ENCODE assay signal across 10 mouse cellular contexts in genomic region chr17:27827511-27827910, GRCm38 (mm10). TPM values are rescaled to one million over a fixed set of nuclear protein-coding genes. Genes with fewer than 3 reads are reported as not detected.
A peak's percentile ranks its signal among the peaks of the same experiment; 100 is the strongest.
DNase-seq lines count a peak whose midpoint lies in the region; ATAC-seq lines count a peak whose summit lies in the region.
"Had no signal": no experiment of that assay in that cellular context is flagged by ENCODE, and none has a peak within 500 bp of the region (broad histone marks: within the 10 kb centered on the region; RNA-seq: fewer than 3 reads in every experiment).

No protein-coding gene starts in this region.

- peak; percentile 5 for DNase-seq in forebrain, embryonic 14.5 days (ENCODE audit: low spot score)
- no peak for DNase-seq in forebrain, embryonic 11.5 days (ENCODE audit: low spot score)
- no peak for DNase-seq in lung, adult 18-20 months
- DNase-seq in R1 (ENCODE audit: low read depth, low spot score) = peak; percentile 21
- no peak for DNase-seq in urinary bladder, adult 18-20 months (ENCODE audit: low spot score in 2 of 2)
- DNase-seq in left cerebral cortex, adult 8-10 months (ENCODE audit: low spot score in 2 of 2) = no peak
- DNase-seq: cerebellum, adult 8-10 months had no signal

- H3K36me3 ChIP-seq in forebrain, embryonic 14.5 days (ENCODE audit: control insufficient read depth, insufficient read depth, low read length) = no peaks in the 10 kb centered on the region
- H3K36me3 ChIP-seq in forebrain, embryonic 11.5 days (ENCODE audit: control insufficient read depth, insufficient read depth, low read length) = no peaks in the 10 kb centered on the region
- no peaks in the 10 kb centered on the region for H3K36me3 ChIP-seq in lung, embryonic 15.5 days
- no peaks in the 10 kb centered on the region for H3K36me3 ChIP-seq in hindbrain, embryonic 15.5 days

- H3K4me2 ChIP-seq in forebrain, embryonic 14.5 days (ENCODE audit: low read length) = no peak overlapping the region
- H3K4me2 ChIP-seq in forebrain, embryonic 11.5 days (ENCODE audit: low read depth, low read length, severe bottlenecking) = no peak overlapping the region
- peak overlapping the region; percentile 63; the same call in 1 of the 2 replicates for H3K4me2 ChIP-seq in lung, embryonic 15.5 days
- H3K4me2 ChIP-seq in hindbrain, embryonic 15.5 days = peak overlapping the region; percentile 51; the same call in 1 of the 2 replicates

- no peak for ATAC-seq in forebrain, embryonic 14.5 days
- ATAC-seq in forebrain, embryonic 11.5 days (replicated peaks; ENCODE audit: low FRiP score) = no peak
- ATAC-seq in lung, embryonic 15.5 days (ENCODE audit: borderline replicate concordance, extremely low read depth, low FRiP score, low TSS enrichment) = no peak
- ATAC-seq in hindbrain, embryonic 15.5 days (ENCODE audit: low FRiP score, low read depth) = no peak
- ATAC-seq: liver, postnatal 0 days had no signal

- 0 out of 2 replicates have a peak, but pooled peaks cover 2% of the 10 kb centered on the region for H3K4me1 ChIP-seq in forebrain, embryonic 14.5 days (ENCODE audit: control insufficient read depth, insufficient read depth, low read length)
- peaks cover 3% of the 10 kb centered on the region; the same call in 1 of the 2 replicates for H3K4me1 ChIP-seq in forebrain, embryonic 11.5 days (replicated peaks; ENCODE audit: control insufficient read depth, insufficient read depth, low read length)
- H3K4me1 ChIP-seq in lung, embryonic 15.5 days = peaks cover 15% of the 10 kb centered on the region; the same call in 1 of the 2 replicates
- H3K4me1 ChIP-seq in hindbrain, embryonic 15.5 days (replicated peaks) = 0 out of 2 replicates have a peak, but pooled peaks cover 7% of the 10 kb centered on the region

- no peak overlapping the region for H3K9ac ChIP-seq in forebrain, embryonic 14.5 days (ENCODE audit: low read length)
- no peak overlapping the region for H3K9ac ChIP-seq in forebrain, embryonic 11.5 days (ENCODE audit: low read length)
- H3K9ac ChIP-seq in lung, embryonic 15.5 days = no peak overlapping the region
- H3K9ac ChIP-seq in hindbrain, embryonic 15.5 days = no peak overlapping the region

- H3K27ac ChIP-seq in forebrain, embryonic 14.5 days (ENCODE audit: low read depth, low read length) = no peak overlapping the region
- no peak overlapping the region for H3K27ac ChIP-seq in forebrain, embryonic 11.5 days (ENCODE audit: low read depth, low read length)
- H3K27ac ChIP-seq in lung, embryonic 15.5 days = 0 out of 2 replicates have a peak overlapping the region, but pooled peaks have one; percentile 50
- no peak overlapping the region for H3K27ac ChIP-seq in hindbrain, embryonic 15.5 days (replicated peaks)

- H3K27me3 ChIP-seq in forebrain, embryonic 14.5 days (replicated peaks; ENCODE audit: control insufficient read depth, insufficient read depth, low read length) = no peaks in the 10 kb centered on the region
- H3K27me3 ChIP-seq in forebrain, embryonic 11.5 days (ENCODE audit: control insufficient read depth, insufficient read depth, low read length) = no peaks in the 10 kb centered on the region
- H3K27me3 ChIP-seq in lung, embryonic 15.5 days = 0 out of 2 replicates have a peak, but pooled peaks cover 6% of the 10 kb centered on the region
- H3K27me3 ChIP-seq in hindbrain, embryonic 15.5 days = no peaks in the 10 kb centered on the region

- no peak overlapping the region for H3K4me3 ChIP-seq in forebrain, embryonic 14.5 days (ENCODE audit: low read depth, low read length)
- H3K4me3 ChIP-seq in forebrain, embryonic 11.5 days (ENCODE audit: low read depth, low read length) = no peak overlapping the region
- no peak overlapping the region for H3K4me3 ChIP-seq in lung, embryonic 15.5 days
- H3K4me3 ChIP-seq in hindbrain, embryonic 15.5 days = no peak overlapping the region

- 19% methylated on average over 6 of the region's 6 CpGs for WGBS in forebrain, embryonic 14.5 days
- 23% methylated on average over 6 of the region's 6 CpGs for WGBS in forebrain, embryonic 11.5 days
- 43% methylated on average over 6 of the region's 6 CpGs for whole genome bisulfite sequencing in lung, embryonic 15.5 days
- WGBS in hindbrain, embryonic 15.5 days = 10% methylated on average over 6 of the region's 6 CpGs

- no peaks in the 10 kb centered on the region for H3K9me3 ChIP-seq in forebrain, embryonic 14.5 days (replicated peaks; ENCODE audit: control insufficient read depth, low read length)
- no peaks in the 10 kb centered on the region for H3K9me3 ChIP-seq in forebrain, embryonic 11.5 days (ENCODE audit: control insufficient read depth, low read length)
- H3K9me3 ChIP-seq in lung, embryonic 15.5 days = no peaks in the 10 kb centered on the region
- H3K9me3 ChIP-seq in hindbrain, embryonic 15.5 days = no peaks in the 10 kb centered on the region

RNA-seq across cellular contexts. Expression of gene D17Wsu92e, which starts 7.1 kb away (rescaled TPM):
- polyA plus RNA-seq in forebrain, embryonic 14.5 days (2014; fragmentation: Nextera tagmentation; extraction: Ambion mirVana) = 9.8 and 10.2 TPM in 2 replicates
- polyA plus RNA-seq in forebrain, embryonic 11.5 days (2014; fragmentation: Nextera tagmentation; extraction: Ambion mirVana) = 12.7 and 14.1 TPM in 2 replicates
- 15.9 and 16.8 TPM in 2 replicates for polyA plus RNA-seq in lung, embryonic 15.5 days (2015; fragmentation: Nextera tagmentation; extraction: Ambion mirVana)
- 10.0 and 12.0 TPM in 2 replicates for polyA plus RNA-seq in hindbrain, embryonic 15.5 days (2015; fragmentation: Nextera tagmentation; extraction: Ambion mirVana)
- 100 to 1,000 TPM; 203 to 227 (median 213) TPM for total RNA-seq in left cerebral cortex, adult 8-10 months (2022)

RNA-seq across cellular contexts. Expression of gene Snrpc, which starts 10.4 kb away (rescaled TPM):
- polyA plus RNA-seq in forebrain, embryonic 14.5 days (2014; fragmentation: Nextera tagmentation; extraction: Ambion mirVana) = 301 and 338 TPM in 2 replicates
- polyA plus RNA-seq in forebrain, embryonic 11.5 days (2014; fragmentation: Nextera tagmentation; extraction: Ambion mirVana) = 371 and 373 TPM in 2 replicates
- polyA plus RNA-seq in lung, embryonic 15.5 days (2015; fragmentation: Nextera tagmentation; extraction: Ambion mirVana) = 320 and 343 TPM in 2 replicates
- polyA plus RNA-seq in hindbrain, embryonic 15.5 days (2015; fragmentation: Nextera tagmentation; extraction: Ambion mirVana) = 216 and 230 TPM in 2 replicates
- total RNA-seq in left cerebral cortex, adult 8-10 months (2022) = 10 to 100 TPM; 41.8 to 48.9 (median 42.4) TPM

RNA-seq across cellular contexts. Expression of gene Uhrf1bp1, which starts 28.7 kb away (rescaled TPM):
- 4.3 and 5.3 TPM in 2 replicates for polyA plus RNA-seq in forebrain, embryonic 14.5 days (2014; fragmentation: Nextera tagmentation; extraction: Ambion mirVana)
- polyA plus RNA-seq in forebrain, embryonic 11.5 days (2014; fragmentation: Nextera tagmentation; extraction: Ambion mirVana) = 7.8 and 9.7 TPM in 2 replicates
- 3.5 and 4.8 TPM in 2 replicates for polyA plus RNA-seq in lung, embryonic 15.5 days (2015; fragmentation: Nextera tagmentation; extraction: Ambion mirVana)
- 6.4 and 7.6 TPM in 2 replicates for polyA plus RNA-seq in hindbrain, embryonic 15.5 days (2015; fragmentation: Nextera tagmentation; extraction: Ambion mirVana)
- 10 to 100 TPM; 18.9 to 23.6 (median 21.8) TPM for total RNA-seq in left cerebral cortex, adult 8-10 months (2022)

Comparison
In these comparisons a context has a peak if more than half of its experiments do, and no peak if none do; other contexts are left out.
1. DNase-seq: peak in forebrain, embryonic 14.5 days (single experiment) and R1 (single experiment); none in forebrain, embryonic 11.5 days (single experiment), lung, adult 18-20 months (0 of 2), urinary bladder, adult 18-20 months (0 of 2) and left cerebral cortex, adult 8-10 months (0 of 2).
2. H3K4me2 ChIP-seq: peak in lung, embryonic 15.5 days (single experiment) and hindbrain, embryonic 15.5 days (single experiment); none in forebrain, embryonic 14.5 days (single experiment) and forebrain, embryonic 11.5 days (single experiment).